Mouse (Mus musculus): ENCODE data around the gene Sprr2h. TPM values are rescaled to one million over a fixed set of nuclear protein-coding genes. Genes with fewer than 3 reads are reported as not detected.

Sprr2h gene
- polyA plus RNA-seq, 1 experiment from 2014 or later, result not detected

Other genes with a start within 250 kb of the Sprr2h start
- not detected in 2 replicates for gene Lelp1, start 242.9 kb upstream of the Sprr2h start, polyA plus RNA-seq (2015; fragmentation: Nextera tagmentation; extraction: Ambion mirVana)
- not detected in 2 replicates for gene Sprr2a1, start 169.9 kb upstream of the Sprr2h start, polyA plus RNA-seq (2015; fragmentation: Nextera tagmentation; extraction: Ambion mirVana)
- gene Sprr2a2, start 169.8 kb upstream of the Sprr2h start, polyA plus RNA-seq (2015; fragmentation: Nextera tagmentation; extraction: Ambion mirVana), result not detected in 2 replicates
- not detected in 2 replicates for gene Sprr2a3, start 100.3 kb upstream of the Sprr2h start, polyA plus RNA-seq (2015; fragmentation: Nextera tagmentation; extraction: Ambion mirVana)
- not detected in 2 replicates for gene Sprr2b, start 69.1 kb upstream of the Sprr2h start, polyA plus RNA-seq (2015; fragmentation: Nextera tagmentation; extraction: Ambion mirVana)
- gene Sprr2d, start 46.5 kb upstream of the Sprr2h start, polyA plus RNA-seq (2015; fragmentation: Nextera tagmentation; extraction: Ambion mirVana), result not detected in 2 replicates
- not detected in 2 replicates for gene Sprr2e, start 33.5 kb upstream of the Sprr2h start, polyA plus RNA-seq (2015; fragmentation: Nextera tagmentation; extraction: Ambion mirVana)
- not detected in 2 replicates for gene Sprr2f, start 20.5 kb upstream of the Sprr2h start, polyA plus RNA-seq (2015; fragmentation: Nextera tagmentation; extraction: Ambion mirVana)
- gene Sprr2i, start 22.3 kb downstream of the Sprr2h start, polyA plus RNA-seq (2015; fragmentation: Nextera tagmentation; extraction: Ambion mirVana), result not detected in 2 replicates
- gene Sprr2j-ps, start 32.4 kb downstream of the Sprr2h start, polyA plus RNA-seq (2015; fragmentation: Nextera tagmentation; extraction: Ambion mirVana), result not detected in 2 replicates
- gene Gm9774, start 43.7 kb downstream of the Sprr2h start, polyA plus RNA-seq (2015; fragmentation: Nextera tagmentation; extraction: Ambion mirVana), result 10.3 and 12.2 TPM in 2 replicates
- not detected in 2 replicates for gene Sprr2k, start 46.9 kb downstream of the Sprr2h start, polyA plus RNA-seq (2015; fragmentation: Nextera tagmentation; extraction: Ambion mirVana)
- gene Sprr1b, start 53.1 kb downstream of the Sprr2h start, polyA plus RNA-seq (2015; fragmentation: Nextera tagmentation; extraction: Ambion mirVana), result not detected in 2 replicates
- gene Sprr3, start 73.0 kb downstream of the Sprr2h start, polyA plus RNA-seq (2015; fragmentation: Nextera tagmentation; extraction: Ambion mirVana), result not detected in 2 replicates
- not detected in 2 replicates for gene Sprr1a, start 100.2 kb downstream of the Sprr2h start, polyA plus RNA-seq (2015; fragmentation: Nextera tagmentation; extraction: Ambion mirVana)
- not detected in 2 replicates for gene Sprr4, start 114.8 kb downstream of the Sprr2h start, polyA plus RNA-seq (2015; fragmentation: Nextera tagmentation; extraction: Ambion mirVana)
- gene 2310046K23Rik, start 148.8 kb downstream of the Sprr2h start, polyA plus RNA-seq (2015; fragmentation: Nextera tagmentation; extraction: Ambion mirVana), result not detected in 2 replicates
- gene Ivl, start 188.1 kb downstream of the Sprr2h start, polyA plus RNA-seq (2015; fragmentation: Nextera tagmentation; extraction: Ambion mirVana), result not detected in 2 replicates
- not detected in 2 replicates for gene Smcp, start 203.3 kb downstream of the Sprr2h start, polyA plus RNA-seq (2015; fragmentation: Nextera tagmentation; extraction: Ambion mirVana)
- not detected in 2 replicates for gene 2210017I01Rik, start 221.8 kb downstream of the Sprr2h start, polyA plus RNA-seq (2015; fragmentation: Nextera tagmentation; extraction: Ambion mirVana)
- not detected in 2 replicates for gene Lce6a, start 236.0 kb downstream of the Sprr2h start, polyA plus RNA-seq (2015; fragmentation: Nextera tagmentation; extraction: Ambion mirVana)